Mouse (Mus musculus) intestine, embryonic 16.5 days (tissue): ENCODE measurements at regions not wholly inside any gene's neighbourhood (a gene's known extent, or its start where the extent isn't known, plus 50 kb on each side); places are given as distances from the start of the nearest gene placed in this dataset.
A peak's percentile ranks its signal among the peaks of the same experiment; 100 is the strongest.

Experiments
- ATAC-seq: fragments of 200-750 bp; cut with Nextera tagmentation; 2 replicates; pipeline ENCODE4 v1.8.0; 2017; ENCODE audit warnings: moderate TSS enrichment, moderate library complexity
- H3K27ac ChIP-seq: fragments of 300-500 bp; sonication (generic); 2 replicates; pipeline ENCODE4 v1.5.1; 2014; ENCODE audit warnings: mild to moderate bottlenecking, low read length
- H3K27me3 ChIP-seq: fragments of 300-500 bp; sonication (generic); replicated peaks from 2 replicates; pipeline ENCODE4 v1.6.1; 2014; ENCODE audit warnings: low read length, control low read depth, mixed read lengths; ENCODE audit not compliant: control insufficient read depth, insufficient read depth
- H3K36me3 ChIP-seq: fragments of 300-500 bp; sonication (generic); 2 replicates; pipeline ENCODE4 v1.6.1; 2014; ENCODE audit warnings: low read length, control low read depth; ENCODE audit not compliant: control insufficient read depth, insufficient read depth
- H3K4me1 ChIP-seq: fragments of 300-500 bp; sonication (generic); 2 replicates; pipeline ENCODE4 v1.6.1; 2014; ENCODE audit warnings: low read length, control low read depth, mixed read lengths; ENCODE audit not compliant: control insufficient read depth, insufficient read depth
- H3K4me2 ChIP-seq: fragments of 300-500 bp; sonication (generic); 2 replicates; pipeline ENCODE4 v1.6.1; 2014; ENCODE audit warnings: low read depth, low read length, control low read depth
- H3K4me3 ChIP-seq: fragments of 300-500 bp; sonication (generic); 2 replicates; pipeline ENCODE4 v1.5.1; 2014; ENCODE audit warnings: mild to moderate bottlenecking, low read length
- H3K9ac ChIP-seq: fragments of 300-500 bp; sonication (generic); 2 replicates; pipeline ENCODE4 v1.6.1; 2014; ENCODE audit warnings: low read depth, low read length
- H3K9me3 ChIP-seq: fragments of 300-500 bp; sonication (generic); 2 replicates; pipeline ENCODE4 v1.6.1; 2016; ENCODE audit warnings: low read length, control low read depth; ENCODE audit not compliant: control insufficient read depth
- WGBS: fragments of 180-500 bp; shearing (Covaris S2); extraction: QIAGEN DNeasy Blood & Tissue Kit; methylation state at CpG from one replicate; pipeline ENCODE4 v1.1.7; 2014; 5-methylcytosine and 5-hydroxymethylcytosine counted together

DNA sequence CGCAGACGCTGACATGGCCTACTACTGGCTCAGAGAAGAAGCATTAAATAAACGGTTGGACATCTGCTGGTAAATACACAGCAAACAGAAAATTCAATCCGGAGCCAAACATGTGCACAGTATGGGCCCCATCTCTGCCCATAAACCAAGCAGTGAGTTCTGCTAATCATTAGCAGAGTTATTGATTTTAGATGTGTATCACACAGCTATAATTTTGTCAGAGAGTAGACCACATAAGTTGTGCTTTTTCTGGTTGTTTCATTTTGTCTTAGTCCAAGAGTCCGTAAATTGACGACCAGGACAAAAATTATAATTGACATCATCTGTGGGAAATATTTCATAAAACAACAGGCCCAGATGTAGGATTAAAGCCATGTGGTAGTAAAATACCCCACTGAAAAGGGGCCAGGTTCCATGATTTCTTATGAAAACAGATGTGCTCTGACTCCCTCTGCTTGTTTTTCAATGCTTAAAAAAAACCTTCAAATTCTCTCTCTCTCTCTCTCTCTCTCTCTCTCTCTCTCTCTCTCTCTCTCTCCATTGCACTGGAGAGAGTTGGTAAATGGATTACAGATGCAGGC is 339.3 kb downstream of the Hao1 start:
- 56% methylated on average over 6 of the region's 6 CpGs for WGBS
- no peaks in the 10 kb centered on the region for H3K27me3 ChIP-seq
- H3K9me3 ChIP-seq, result no peaks in the 10 kb centered on the region
- ATAC-seq, result peak; percentile 48; the same call in 1 of the 2 replicates
- H3K36me3 ChIP-seq, result no peaks in the 10 kb centered on the region
- H3K4me2 ChIP-seq, result no peak overlapping the region
- no peak overlapping the region for H3K9ac ChIP-seq
- H3K27ac ChIP-seq, result no peak overlapping the region
- no peaks in the 10 kb centered on the region for H3K4me1 ChIP-seq
- H3K4me3 ChIP-seq, result no peak overlapping the region

DNA sequence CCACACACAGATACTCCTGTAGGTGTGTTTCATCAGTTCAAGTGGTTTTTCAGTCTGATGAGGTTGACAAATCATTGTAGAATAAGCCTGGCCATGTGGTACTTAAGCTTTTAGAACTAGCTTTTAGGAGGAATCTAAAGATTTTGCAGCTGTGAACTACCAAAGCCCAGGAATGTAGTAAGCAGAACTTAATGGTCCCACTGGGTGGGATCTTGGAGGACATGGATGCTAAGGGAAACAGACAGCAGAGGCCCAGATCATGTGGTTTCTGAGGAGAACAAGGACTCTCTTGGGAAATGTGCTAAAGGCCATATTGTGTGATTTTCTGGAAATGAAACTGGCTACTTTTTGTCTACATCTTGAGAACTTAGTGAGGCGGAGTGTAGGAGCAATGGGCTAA is 350.9 kb downstream of the Hao1 start:
- Histone ChIP-seq H3K9ac (no peak overlapping the region), H3K4me3 (no peak overlapping the region), H3K9me3 (no peaks in the 10 kb centered on the region), H3K4me2 (no peak overlapping the region), H3K4me1 (no peaks in the 10 kb centered on the region), H3K27ac (no peak overlapping the region), H3K27me3 (no peaks in the 10 kb centered on the region), H3K36me3 (no peaks in the 10 kb centered on the region)
- WGBS, result 84% methylated on average over 1 of the region's 1 CpGs
- no peak for ATAC-seq

GRCm38 (mm10) chr2:134195961-134196360 is 358.2 kb downstream of the Hao1 start:
- H3K4me1 ChIP-seq, result no peaks in the 10 kb centered on the region
- no peaks in the 10 kb centered on the region for H3K36me3 ChIP-seq
- ATAC-seq, result no peak
- H3K27ac ChIP-seq, result no peak overlapping the region
- no peaks in the 10 kb centered on the region for H3K27me3 ChIP-seq
- no peak overlapping the region for H3K4me3 ChIP-seq
- H3K4me2 ChIP-seq, result no peak overlapping the region
- H3K9me3 ChIP-seq, result no peaks in the 10 kb centered on the region
- no peak overlapping the region for H3K9ac ChIP-seq

DNA sequence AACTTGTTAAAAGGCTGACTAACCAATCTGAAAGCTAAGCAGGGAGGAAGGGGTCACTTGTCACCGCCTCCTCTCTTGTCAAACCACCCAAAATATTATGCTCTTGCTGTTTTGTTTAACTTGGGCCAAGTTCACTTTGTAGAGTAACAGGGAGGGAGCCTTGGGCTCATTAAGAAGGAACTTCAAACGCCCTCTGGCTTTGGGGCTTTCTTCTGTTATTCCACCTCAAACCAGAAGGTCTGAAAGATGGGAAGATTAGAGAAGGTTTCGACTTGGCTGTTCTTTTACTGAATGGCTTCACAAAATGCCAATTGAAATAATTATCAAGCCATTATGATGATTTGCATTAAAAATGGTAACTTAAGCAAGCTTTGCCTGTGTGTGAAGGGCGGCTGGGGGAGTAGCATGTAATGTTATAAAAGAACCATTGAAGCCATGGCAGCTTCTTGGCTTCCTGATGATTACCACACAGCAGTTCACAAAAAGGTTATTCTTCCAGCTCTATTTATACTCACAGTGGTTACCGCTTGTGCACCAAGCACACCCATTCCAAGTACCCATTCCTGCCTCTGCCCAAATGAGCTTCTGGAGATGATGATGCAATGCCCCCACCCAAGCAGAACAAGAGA is 364.6 kb downstream of the Hao1 start:
- H3K4me2 ChIP-seq, result no peak overlapping the region
- no peaks in the 10 kb centered on the region for H3K36me3 ChIP-seq
- no peaks in the 10 kb centered on the region for H3K4me1 ChIP-seq
- no peaks in the 10 kb centered on the region for H3K27me3 ChIP-seq
- H3K4me3 ChIP-seq, result no peak overlapping the region
- WGBS, result 72% methylated on average over 5 of the region's 5 CpGs
- ATAC-seq, result no peak
- no peaks in the 10 kb centered on the region for H3K9me3 ChIP-seq
- no peak overlapping the region for H3K9ac ChIP-seq
- H3K27ac ChIP-seq, result no peak overlapping the region
